Mouse (Mus musculus) midbrain, postnatal 0 days (tissue): Measurements from ENCODE around the gene Olfr317. TPM values are rescaled to one million over a fixed set of nuclear protein-coding genes. Genes with fewer than 3 reads are reported as not detected.

Experiments
- ATAC-seq: fragments of 200-750 bp; cut with Nextera tagmentation; 2 replicates; pipeline ENCODE4 v1.8.0; 2017; ENCODE audit warnings: moderate number of reproducible peaks, mild to moderate bottlenecking, moderate TSS enrichment, moderate library complexity; ENCODE audit not compliant: low FRiP score
- DNase-seq: peaks from one replicate; pipeline ENCODE4 v3.0.0-alpha.2; 2015; ENCODE audit warnings: low spot score
- H3K27ac ChIP-seq: fragments of 300-500 bp; sonication (generic); 2 replicates; pipeline ENCODE4 v1.5.1; 2014; ENCODE audit warnings: low read depth, mild to moderate bottlenecking, low read length, mixed read lengths
- H3K27me3 ChIP-seq: fragments of 300-500 bp; sonication (generic); 2 replicates; pipeline ENCODE4 v1.6.1; 2014; ENCODE audit warnings: low read length, control low read depth, mixed read lengths; ENCODE audit not compliant: insufficient read depth
- H3K36me3 ChIP-seq: fragments of 300-500 bp; sonication (generic); 2 replicates; pipeline ENCODE4 v1.6.1; 2014; ENCODE audit warnings: low read length, control low read depth, mixed read lengths; ENCODE audit not compliant: insufficient read depth
- H3K4me1 ChIP-seq: fragments of 300-500 bp; sonication (generic); 2 replicates; pipeline ENCODE4 v1.6.1; 2014; ENCODE audit warnings: mild to moderate bottlenecking, control low read depth, antibody characterized with exemption, low read length, mixed read lengths; ENCODE audit not compliant: insufficient read depth
- H3K4me2 ChIP-seq: fragments of 300-500 bp; sonication (generic); 2 replicates; pipeline ENCODE4 v1.6.1; 2014; ENCODE audit warnings: low read depth, mild to moderate bottlenecking, low read length, mixed read lengths; ENCODE audit not compliant: poor library complexity, severe bottlenecking
- H3K4me3 ChIP-seq: fragments of 300-500 bp; sonication (generic); 2 replicates; pipeline ENCODE4 v1.5.1; 2014; ENCODE audit warnings: low read depth, mild to moderate bottlenecking, low read length, moderate library complexity
- H3K9ac ChIP-seq: fragments of 300-500 bp; sonication (generic); replicated peaks from 2 replicates; pipeline ENCODE4 v1.6.1; 2014; ENCODE audit warnings: mild to moderate bottlenecking, low read length, moderate library complexity, mixed read lengths; ENCODE audit not compliant: poor library complexity, severe bottlenecking
- H3K9me3 ChIP-seq: fragments of 300-500 bp; sonication (generic); 2 replicates; pipeline ENCODE4 v1.6.1; 2016; ENCODE audit warnings: low read length, control low read depth
- CTCF ChIP-seq: IDR thresholded peaks from 2 replicates; pipeline ENCODE4 v1.5.1; 2016; ENCODE audit warnings: antibody characterized with exemption, mild to moderate bottlenecking
- WGBS: fragments of 180-500 bp; shearing (Covaris S2); extraction: QIAGEN DNeasy Blood & Tissue Kit; methylation state at CpG from one replicate; pipeline ENCODE4 v1.1.7; 2014; 5-methylcytosine and 5-hydroxymethylcytosine counted together
- polyA plus RNA-seq: library from polyadenylated mRNA; unstranded; fragments of >200 nt; fragmentation: Nextera tagmentation; extraction: Ambion mirVana; gene quantifications from 2 replicates; pipeline ENCODE4 v1.2.1, GENCODE M21; 2015
- total RNA-seq: library from RNA; depleted of rRNA; stranded (reverse); fragments of >200 nt; gene quantifications from 2 replicates; pipeline ENCODE4 v1.2.3, GENCODE M21; 2014; rRNA removed

Olfr317 gene
- total RNA-seq (0.11 and 0.14 TPM in 2 replicates), polyA plus RNA-seq (0.12 and 0.15 TPM in 2 replicates)

- H3K27ac ChIP-seq: no peak within 1 kb of the TSS
- 80% methylated on average over 4 of the region's 4 CpGs for WGBS
Observed at GRCm38 (mm10) chr11:58738792-58739262, at the start of gene Olfr317. Olfr317 (minus strand) TSS chr11:58739212.

GRCm38 (mm10) chr11:58788346-58788745 is 49.3 kb upstream of the Olfr317 start:
- H3K4me3 ChIP-seq: no peak overlapping the region
- no peak overlapping the region for H3K27ac ChIP-seq
- 88% methylated on average over 8 of the region's 8 CpGs for WGBS
- H3K36me3 ChIP-seq: no peaks in the 10 kb centered on the region
- H3K9ac ChIP-seq: no peak overlapping the region
- H3K27me3 ChIP-seq: no peaks in the 10 kb centered on the region
- H3K9me3 ChIP-seq: no peaks in the 10 kb centered on the region
- TF ChIP-seq CTCF: no peak
- no peaks in the 10 kb centered on the region for H3K4me1 ChIP-seq
- DNase-seq (no peak), ATAC-seq (no peak)
- no peak overlapping the region for H3K4me2 ChIP-seq

More at GRCm38 (mm10) chr11:58738792-58739262, at the start of gene Olfr317:
- no peak for TF ChIP-seq CTCF
- Histone ChIP-seq H3K4me1 (no peaks in the 10 kb centered on the region), H3K9ac (no peak within 1 kb of the TSS), H3K36me3 (no peaks in the 10 kb centered on the region), H3K4me2 (no peak within 1 kb of the TSS), H3K4me3 (no peak within 1 kb of the TSS), H3K9me3 (no peaks in the 10 kb centered on the region), H3K27me3 (no peaks in the 10 kb centered on the region)
- DNase-seq: no peak
- no peak for ATAC-seq

GRCm38 (mm10) chr11:58787651-58788050 is 48.6 kb upstream of the Olfr317 start:
- H3K9me3 ChIP-seq: no peaks in the 10 kb centered on the region
- no peaks in the 10 kb centered on the region for H3K4me1 ChIP-seq
- TF ChIP-seq CTCF: no peak
- no peak overlapping the region for H3K9ac ChIP-seq
- 88% methylated on average over 10 of the region's 10 CpGs for WGBS
- H3K27ac ChIP-seq: no peak overlapping the region
- no peak overlapping the region for H3K4me2 ChIP-seq
- DNase-seq (no peak), ATAC-seq (no peak)
- no peaks in the 10 kb centered on the region for H3K27me3 ChIP-seq
- H3K4me3 ChIP-seq: no peak overlapping the region
- no peaks in the 10 kb centered on the region for H3K36me3 ChIP-seq

DNA sequence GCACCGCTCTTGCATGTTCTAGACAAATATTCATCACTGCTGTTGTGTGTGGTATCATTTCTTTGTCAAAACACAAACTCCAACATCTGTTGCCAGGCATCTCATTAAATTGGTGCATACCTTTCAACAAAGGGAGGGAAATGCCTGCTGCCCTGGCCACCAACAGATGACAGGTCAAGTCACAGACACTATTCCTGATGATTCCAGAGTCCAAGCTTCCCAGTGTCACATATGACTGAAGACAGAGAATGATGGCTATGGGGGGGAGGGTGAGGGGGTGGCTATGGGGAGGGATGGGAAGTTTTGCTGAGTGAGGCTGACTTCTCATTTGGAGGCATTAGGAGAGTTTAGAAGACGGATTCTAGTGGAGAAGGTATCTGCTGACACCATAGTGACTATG is 45.2 kb upstream of the Olfr317 start:
- no peak for ATAC-seq
- DNase-seq: no peak
- Histone ChIP-seq H3K4me1 (no peaks in the 10 kb centered on the region), H3K9ac (no peak overlapping the region), H3K9me3 (no peaks in the 10 kb centered on the region), H3K36me3 (no peaks in the 10 kb centered on the region), H3K27me3 (no peaks in the 10 kb centered on the region), H3K27ac (no peak overlapping the region), H3K4me2 (no peak overlapping the region), H3K4me3 (no peak overlapping the region)
- TF ChIP-seq CTCF: no peak
- 82% methylated on average over 2 of the region's 2 CpGs for WGBS

DNA sequence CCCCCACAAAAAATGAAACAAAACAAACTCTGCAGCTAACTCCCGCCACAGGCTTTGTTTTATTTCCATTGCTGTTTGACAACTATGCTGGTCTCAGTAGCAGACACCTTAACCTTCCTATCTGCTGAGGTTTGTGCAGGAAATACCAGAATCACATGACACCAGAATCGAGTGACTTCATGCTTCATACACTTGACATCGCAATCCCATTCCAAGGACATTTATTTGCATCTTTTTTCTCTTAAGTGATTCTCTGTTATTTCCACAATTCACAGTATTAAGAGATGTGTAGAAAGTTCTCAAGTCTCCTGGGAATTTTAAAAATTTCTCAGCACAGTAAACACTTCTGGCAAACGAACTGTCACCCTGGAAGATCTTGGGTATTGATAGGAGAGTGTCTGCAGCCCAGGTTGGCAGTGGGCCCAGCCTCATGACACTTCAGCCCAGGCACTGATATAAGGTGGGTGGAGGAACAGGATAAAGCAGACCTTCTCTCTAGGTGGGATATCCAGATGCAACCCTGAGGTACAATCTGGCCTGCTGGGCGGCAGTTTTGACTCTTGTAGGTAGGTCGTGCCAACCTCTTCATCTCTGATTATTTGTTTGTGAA is 43.6 kb upstream of the Olfr317 start, which contains the start of gene Olfr314:
Gene Olfr314 (plus strand): TSS at position 473 of the 610 bp plus-strand sequence.
- TF ChIP-seq CTCF: no peak
- Histone ChIP-seq H3K27ac (no peak within 1 kb of the TSS), H3K36me3 (no peaks in the 10 kb centered on the region), H3K27me3 (no peaks in the 10 kb centered on the region), H3K4me3 (no peak within 1 kb of the TSS), H3K4me2 (no peak within 1 kb of the TSS), H3K9me3 (no peaks in the 10 kb centered on the region), H3K4me1 (no peaks in the 10 kb centered on the region), H3K9ac (no peak within 1 kb of the TSS)
- WGBS: 84% methylated on average over 6 of the region's 6 CpGs
- DNase-seq (no peak), ATAC-seq (no peak)

DNA sequence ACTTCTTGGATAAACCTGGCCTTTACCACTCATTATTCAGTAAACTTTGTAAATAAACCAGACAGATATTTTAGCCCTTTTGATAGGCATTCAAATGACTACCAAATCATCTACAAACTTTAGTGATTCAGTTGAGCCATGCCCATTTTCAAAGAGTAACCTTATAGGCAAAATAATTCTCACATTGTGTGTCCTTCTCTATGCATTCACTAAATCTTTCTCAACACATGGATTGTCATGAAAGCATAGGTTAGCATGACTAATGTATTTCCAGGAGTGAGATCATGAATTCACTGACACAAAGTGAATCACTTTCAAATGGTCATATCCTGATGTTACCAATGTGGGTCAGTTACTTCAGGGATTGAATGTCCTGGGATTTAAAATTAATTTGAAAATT is 33.9 kb upstream of the Olfr317 start, which contains the start of gene Olfr315:
Gene Olfr315 (plus strand): TSS at position 301 of the 400 bp plus-strand sequence.
- Histone ChIP-seq H3K4me1 (no peaks in the 10 kb centered on the region), H3K4me3 (no peak within 1 kb of the TSS), H3K9ac (no peak within 1 kb of the TSS), H3K27me3 (no peaks in the 10 kb centered on the region), H3K4me2 (no peak within 1 kb of the TSS), H3K36me3 (no peaks in the 10 kb centered on the region), H3K27ac (no peak within 1 kb of the TSS), H3K9me3 (no peaks in the 10 kb centered on the region)
- ATAC-seq (no peak), DNase-seq (no peak)
- no peak for TF ChIP-seq CTCF
